Mouse (Mus musculus): Measurements from ENCODE around the gene Fgfr2. TPM values are rescaled to one million over a fixed set of nuclear protein-coding genes. Genes with fewer than 3 reads are reported as not detected.
A peak's percentile ranks its signal among the peaks of the same experiment; 100 is the strongest.
"Not testable (repeated sequence)": the region's sequence is repeated elsewhere in the genome, so short reads cannot be mapped to it uniquely, and the experiment has no call there.

The Fgfr2 gene
- polyA plus RNA-seq, 1 experiment from 2014 or later, result 169 TPM

DNA sequence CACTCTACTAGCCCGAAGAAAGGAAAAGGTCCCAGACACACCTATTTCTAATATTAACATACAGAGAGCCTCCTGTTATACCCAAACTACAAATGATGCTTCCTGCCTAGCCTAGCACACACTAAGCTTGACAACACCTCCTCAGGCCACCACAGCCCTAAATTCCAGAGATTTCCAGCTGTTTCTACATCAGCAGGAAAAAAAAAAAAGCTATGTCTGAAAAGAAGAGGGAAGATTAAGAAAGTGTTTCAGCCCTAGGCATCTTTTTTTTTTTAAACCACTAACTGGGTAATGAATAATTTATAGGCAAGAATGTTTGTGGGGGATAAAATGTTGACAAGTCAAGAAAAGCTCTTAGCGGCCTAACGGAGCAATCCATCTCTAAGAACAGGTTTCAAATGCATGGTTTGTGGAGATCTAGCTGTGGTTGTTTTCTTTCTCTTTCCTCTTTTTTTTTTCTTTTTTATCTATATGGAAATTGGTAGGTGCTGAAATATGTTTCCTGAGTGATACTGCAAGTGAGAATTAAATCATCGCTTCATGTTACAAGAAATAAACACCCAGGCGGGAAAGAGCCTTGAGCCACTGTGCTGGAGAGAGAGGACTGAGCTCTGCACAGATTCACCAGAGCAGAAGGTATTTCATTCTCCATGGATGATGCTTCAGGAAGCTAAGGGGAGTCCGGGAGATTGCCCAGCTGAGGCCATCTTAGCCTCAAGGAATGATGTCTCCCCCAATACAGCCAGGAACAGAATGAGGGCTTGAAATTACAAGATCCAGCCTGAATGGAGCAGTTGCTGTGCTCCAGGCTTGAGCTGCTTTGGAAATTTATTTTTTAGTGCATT is 673.0 kb downstream of the Fgfr2 start:
- WGBS, result 74% methylated on average over 6 of the region's 6 CpGs
- Histone ChIP-seq H3K4me1 (ENCODE audit: control insufficient read depth, insufficient read depth, low read length) (peaks cover 18% of the 10 kb centered on the region), H3K4me3 (ENCODE audit: low read depth, low read length) (no peak overlapping the region), H3K27ac (ENCODE audit: low read length) (peak overlapping the region; percentile 0; the same call in 1 of the 2 replicates), H3K9me3 (ENCODE audit: control insufficient read depth, low read depth, low read length) (no peaks in the 10 kb centered on the region; the same call in 1 of the 2 replicates), H3K36me3 (ENCODE audit: control insufficient read depth, insufficient read depth, low read length) (no peaks in the 10 kb centered on the region), H3K4me2 (replicated peaks; ENCODE audit: low read depth, low read length) (no peak overlapping the region), H3K9ac (replicated peaks; ENCODE audit: low read depth, low read length) (no peak overlapping the region), H3K27me3 (ENCODE audit: control insufficient read depth, insufficient read depth, low read length) (no peaks in the 10 kb centered on the region)
- no peak for ATAC-seq (ENCODE audit: insufficient number of reproducible peaks, insufficient read depth, low FRiP score, low read depth)

DNA sequence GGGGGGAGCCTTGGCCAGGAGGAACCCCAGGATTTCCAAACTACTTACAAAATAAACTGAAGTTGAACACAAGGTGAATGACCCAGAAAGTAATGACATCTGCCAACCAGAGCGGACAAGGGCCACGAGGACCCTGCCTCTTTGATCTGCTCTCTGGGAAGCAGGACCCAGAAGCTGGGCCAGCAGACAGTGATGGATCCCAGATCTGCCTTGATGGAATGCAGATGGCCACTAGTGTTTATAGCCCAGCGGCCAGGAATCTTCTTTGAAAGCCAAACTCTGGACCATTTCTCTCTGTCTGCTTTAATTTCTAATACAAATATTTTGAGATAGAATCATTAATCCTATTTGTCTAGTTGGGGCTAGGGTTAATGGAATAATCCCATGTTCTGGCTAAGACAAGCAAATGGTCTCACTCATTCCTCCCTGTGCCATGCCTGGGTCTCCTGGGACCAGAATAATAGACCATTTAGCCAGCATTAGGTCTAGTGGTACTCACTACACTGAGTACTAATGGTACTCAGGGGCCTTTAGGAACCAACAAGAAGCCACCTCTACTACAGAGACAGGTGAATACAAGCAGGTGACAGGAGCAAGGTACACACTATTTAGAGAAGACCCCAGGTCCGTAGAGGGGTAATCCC is 674.5 kb downstream of the Fgfr2 start:
- peak; percentile 63; the same call in 1 of the 2 replicates for ATAC-seq (ENCODE audit: insufficient number of reproducible peaks, insufficient read depth, low FRiP score, low read depth)
- H3K9ac ChIP-seq (replicated peaks; ENCODE audit: low read depth, low read length), result no peak overlapping the region
- H3K27ac ChIP-seq (ENCODE audit: low read length), result peak overlapping the region; percentile 29
- WGBS, result 34% methylated on average over 4 of the region's 4 CpGs
- H3K9me3 ChIP-seq (ENCODE audit: control insufficient read depth, low read depth, low read length), result no peaks in the 10 kb centered on the region; the same call in 1 of the 2 replicates
- no peak overlapping the region for H3K4me3 ChIP-seq (ENCODE audit: low read depth, low read length)
- no peak overlapping the region for H3K4me2 ChIP-seq (replicated peaks; ENCODE audit: low read depth, low read length)
- no peaks in the 10 kb centered on the region for H3K36me3 ChIP-seq (ENCODE audit: control insufficient read depth, insufficient read depth, low read length)
- H3K27me3 ChIP-seq (ENCODE audit: control insufficient read depth, insufficient read depth, low read length), result no peaks in the 10 kb centered on the region
- peaks cover 26% of the 10 kb centered on the region for H3K4me1 ChIP-seq (ENCODE audit: control insufficient read depth, insufficient read depth, low read length)

DNA sequence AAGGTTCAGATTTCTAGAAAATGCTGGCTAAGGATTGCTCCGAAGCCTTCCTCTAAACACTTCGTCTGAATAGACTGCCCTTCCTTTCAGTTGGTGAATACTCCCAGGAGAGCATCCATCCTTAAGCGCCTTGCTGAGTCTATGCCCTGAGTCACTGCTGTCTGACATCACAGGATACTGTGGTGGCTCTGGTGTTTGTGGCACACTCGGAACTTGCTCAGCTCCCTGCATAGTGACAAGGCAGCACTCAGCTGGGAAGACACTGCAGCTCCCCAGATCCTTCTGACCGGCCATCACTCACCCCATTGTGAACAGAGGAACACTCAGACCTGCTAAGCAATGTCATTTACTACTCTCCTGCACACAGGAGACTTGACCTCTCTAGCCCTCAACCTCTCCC is 675.6 kb downstream of the Fgfr2 start:
- Histone ChIP-seq H3K27ac (ENCODE audit: low read length) (no peak overlapping the region), H3K27me3 (ENCODE audit: control insufficient read depth, insufficient read depth, low read length) (no peaks in the 10 kb centered on the region), H3K4me3 (ENCODE audit: low read depth, low read length) (no peak overlapping the region), H3K4me1 (ENCODE audit: control insufficient read depth, insufficient read depth, low read length) (peaks cover 32% of the 10 kb centered on the region), H3K36me3 (ENCODE audit: control insufficient read depth, insufficient read depth, low read length) (no peaks in the 10 kb centered on the region), H3K4me2 (replicated peaks; ENCODE audit: low read depth, low read length) (no peak overlapping the region), H3K9me3 (ENCODE audit: control insufficient read depth, low read depth, low read length) (no peaks in the 10 kb centered on the region; the same call in 1 of the 2 replicates), H3K9ac (replicated peaks; ENCODE audit: low read depth, low read length) (no peak overlapping the region)
- WGBS, result 61% methylated on average over 5 of the region's 5 CpGs
- ATAC-seq (ENCODE audit: insufficient number of reproducible peaks, insufficient read depth, low FRiP score, low read depth), result no peak

DNA sequence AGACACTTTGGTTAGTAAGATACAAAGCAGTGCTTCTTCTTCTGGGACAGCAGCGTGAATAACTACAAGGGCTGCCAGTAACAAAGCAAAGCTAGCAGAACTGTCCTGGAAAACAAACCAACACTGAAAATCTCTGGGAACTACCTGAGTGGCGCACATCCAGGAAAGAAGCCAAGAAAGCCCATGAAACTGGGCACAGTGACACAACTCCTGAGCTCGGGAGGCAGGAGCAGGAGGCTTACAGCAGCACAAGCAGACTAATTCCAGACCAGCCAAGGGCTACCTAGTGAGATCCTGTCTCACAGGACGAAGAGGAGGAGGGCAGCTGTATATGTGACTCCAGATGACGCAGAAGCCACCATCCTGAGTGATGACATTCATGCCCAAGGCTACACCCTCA is 676.3 kb downstream of the Fgfr2 start:
- H3K4me3 ChIP-seq (ENCODE audit: low read depth, low read length), result no peak overlapping the region
- no peak for ATAC-seq (ENCODE audit: insufficient number of reproducible peaks, insufficient read depth, low FRiP score, low read depth)
- H3K4me2 ChIP-seq (replicated peaks; ENCODE audit: low read depth, low read length), result no peak overlapping the region
- no peak overlapping the region for H3K9ac ChIP-seq (replicated peaks; ENCODE audit: low read depth, low read length)
- H3K27me3 ChIP-seq (ENCODE audit: control insufficient read depth, insufficient read depth, low read length), result no peaks in the 10 kb centered on the region
- 71% methylated on average over 5 of the region's 5 CpGs for WGBS
- H3K36me3 ChIP-seq (ENCODE audit: control insufficient read depth, insufficient read depth, low read length), result no peaks in the 10 kb centered on the region
- H3K27ac ChIP-seq (ENCODE audit: low read length), result no peak overlapping the region
- peaks cover 32% of the 10 kb centered on the region for H3K4me1 ChIP-seq (ENCODE audit: control insufficient read depth, insufficient read depth, low read length)
- H3K9me3 ChIP-seq (ENCODE audit: control insufficient read depth, low read depth, low read length), result no peaks in the 10 kb centered on the region; the same call in 1 of the 2 replicates

DNA sequence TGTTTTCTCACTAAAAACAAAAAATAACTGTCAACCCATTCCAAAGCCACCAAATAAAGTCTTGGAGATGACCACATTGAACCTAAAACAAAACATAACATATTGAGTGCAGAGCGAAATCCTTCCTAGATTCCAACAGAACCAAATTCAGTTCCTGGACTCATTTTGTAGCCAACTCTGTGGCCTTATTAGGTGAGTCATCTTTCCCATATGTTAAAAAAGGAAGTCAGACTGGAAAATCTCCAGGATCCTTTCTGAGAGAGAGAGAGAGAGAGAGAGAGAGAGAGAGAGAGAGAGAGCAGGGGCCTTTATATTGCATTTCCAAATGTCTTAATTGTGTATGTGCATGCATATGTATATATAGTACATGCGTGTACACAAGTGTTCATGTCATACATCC is 678.9 kb downstream of the Fgfr2 start:
- 69% methylated on average over 2 of the region's 2 CpGs for WGBS
- no peak for ATAC-seq (ENCODE audit: insufficient number of reproducible peaks, insufficient read depth, low FRiP score, low read depth)
- Histone ChIP-seq H3K36me3 (ENCODE audit: control insufficient read depth, insufficient read depth, low read length) (no peaks in the 10 kb centered on the region), H3K27ac (ENCODE audit: low read length) (peak overlapping the region; percentile 82), H3K4me2 (replicated peaks; ENCODE audit: low read depth, low read length) (no peak overlapping the region), H3K4me3 (ENCODE audit: low read depth, low read length) (no peak overlapping the region), H3K9me3 (ENCODE audit: control insufficient read depth, low read depth, low read length) (no peaks in the 10 kb centered on the region), H3K9ac (replicated peaks; ENCODE audit: low read depth, low read length) (no peak overlapping the region), H3K4me1 (ENCODE audit: control insufficient read depth, insufficient read depth, low read length) (peaks cover 27% of the 10 kb centered on the region), H3K27me3 (ENCODE audit: control insufficient read depth, insufficient read depth, low read length) (no peaks in the 10 kb centered on the region)

DNA sequence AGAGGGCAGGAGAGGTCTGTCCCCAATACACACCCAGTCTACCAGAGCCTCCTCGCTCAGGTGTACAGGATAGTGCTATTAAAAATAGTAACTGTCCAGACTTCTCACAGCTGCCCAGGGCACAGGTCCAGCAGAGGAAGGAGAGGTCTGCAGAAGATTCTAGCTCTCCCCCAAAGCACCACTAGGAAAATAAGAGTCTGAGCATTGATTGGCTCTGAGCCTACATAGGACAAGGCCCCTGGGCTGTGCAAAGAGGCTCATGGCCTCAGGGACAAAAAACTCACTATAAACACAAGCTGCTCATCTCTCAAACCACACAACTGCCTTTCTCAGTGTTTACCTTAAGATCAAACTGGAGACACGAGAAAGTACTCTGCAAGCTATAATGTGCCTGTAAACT is 679.4 kb downstream of the Fgfr2 start:
- ATAC-seq (ENCODE audit: insufficient number of reproducible peaks, insufficient read depth, low FRiP score, low read depth), result peak; percentile 35; the same call in 1 of the 2 replicates
- Histone ChIP-seq H3K9me3 (ENCODE audit: control insufficient read depth, low read depth, low read length) (no peaks in the 10 kb centered on the region), H3K27me3 (ENCODE audit: control insufficient read depth, insufficient read depth, low read length) (no peaks in the 10 kb centered on the region), H3K36me3 (ENCODE audit: control insufficient read depth, insufficient read depth, low read length) (no peaks in the 10 kb centered on the region), H3K4me1 (ENCODE audit: control insufficient read depth, insufficient read depth, low read length) (peaks cover 23% of the 10 kb centered on the region), H3K9ac (replicated peaks; ENCODE audit: low read depth, low read length) (no peak overlapping the region), H3K27ac (ENCODE audit: low read length) (peak overlapping the region; percentile 82), H3K4me2 (replicated peaks; ENCODE audit: low read depth, low read length) (no peak overlapping the region), H3K4me3 (ENCODE audit: low read depth, low read length) (no peak overlapping the region)
- 21% methylated on average over 2 of the region's 2 CpGs for WGBS

DNA sequence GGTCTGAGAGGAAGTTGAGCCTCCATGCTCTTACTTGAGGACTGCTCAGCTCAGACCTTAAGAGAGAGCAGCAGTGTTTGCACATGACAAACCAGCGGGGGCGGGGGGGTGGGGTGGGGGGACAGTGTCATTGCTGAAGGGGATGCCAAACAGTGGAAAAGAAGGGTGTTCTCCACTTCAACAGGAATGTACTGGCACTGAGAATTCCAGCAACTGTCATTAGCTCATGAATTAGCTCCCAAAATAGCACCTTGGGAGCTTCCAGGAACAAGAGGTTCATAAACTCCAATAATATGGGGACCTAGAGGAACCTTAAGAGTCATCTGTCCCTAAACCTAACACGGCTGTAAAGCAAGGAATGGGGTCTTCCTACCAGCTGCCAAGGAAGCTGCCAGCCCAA is 680.0 kb downstream of the Fgfr2 start:
- H3K36me3 ChIP-seq (ENCODE audit: control insufficient read depth, insufficient read depth, low read length), result no peaks in the 10 kb centered on the region
- H3K4me1 ChIP-seq (ENCODE audit: control insufficient read depth, insufficient read depth, low read length), result peaks cover 22% of the 10 kb centered on the region
- H3K9me3 ChIP-seq (ENCODE audit: control insufficient read depth, low read depth, low read length), result no peaks in the 10 kb centered on the region
- peak overlapping the region; percentile 82 for H3K27ac ChIP-seq (ENCODE audit: low read length)
- H3K27me3 ChIP-seq (ENCODE audit: control insufficient read depth, insufficient read depth, low read length), result no peaks in the 10 kb centered on the region
- no peak overlapping the region for H3K4me2 ChIP-seq (replicated peaks; ENCODE audit: low read depth, low read length)
- H3K4me3 ChIP-seq (ENCODE audit: low read depth, low read length), result no peak overlapping the region
- no peak for ATAC-seq (ENCODE audit: insufficient number of reproducible peaks, insufficient read depth, low FRiP score, low read depth)
- no peak overlapping the region for H3K9ac ChIP-seq (replicated peaks; ENCODE audit: low read depth, low read length)
- 80% methylated on average over 3 of the region's 3 CpGs for WGBS

DNA sequence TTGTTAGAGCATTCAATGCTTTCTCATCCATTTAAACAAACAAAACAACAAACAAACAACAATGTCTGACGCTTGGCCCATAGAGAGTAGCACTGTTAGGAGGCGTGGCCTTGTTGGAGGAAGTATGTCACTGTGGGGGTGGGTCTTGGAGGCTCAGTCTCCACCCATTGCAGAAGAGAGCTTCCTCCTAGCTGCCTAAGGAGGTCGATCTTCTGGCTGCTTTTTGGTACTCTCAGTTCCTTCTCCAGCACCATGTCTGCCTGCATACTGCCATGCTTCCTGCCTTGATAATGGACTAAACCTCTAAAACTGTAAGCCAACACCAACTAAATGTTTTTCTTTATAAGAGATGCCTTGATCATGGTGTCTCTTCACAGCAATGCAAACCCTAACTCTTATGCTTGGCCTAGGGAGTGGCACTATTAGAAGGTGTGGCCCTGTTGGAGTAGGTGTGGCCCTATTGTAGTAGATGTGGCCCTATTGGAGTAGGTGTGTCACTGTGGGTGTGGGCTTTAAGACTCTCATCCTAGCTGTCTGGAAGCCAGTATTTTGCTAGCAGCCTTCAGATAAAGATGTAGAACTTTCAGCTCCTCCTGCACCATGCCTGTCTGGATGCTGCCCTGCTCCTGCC is 680.9 kb downstream of the Fgfr2 start:
- H3K36me3 ChIP-seq (ENCODE audit: control insufficient read depth, insufficient read depth, low read length); H3K27ac ChIP-seq (ENCODE audit: low read length); H3K27me3 ChIP-seq (ENCODE audit: control insufficient read depth, insufficient read depth, low read length); H3K9me3 ChIP-seq (ENCODE audit: control insufficient read depth, low read depth, low read length); H3K4me2 ChIP-seq (replicated peaks; ENCODE audit: low read depth, low read length); H3K9ac ChIP-seq (replicated peaks; ENCODE audit: low read depth, low read length); ATAC-seq (ENCODE audit: insufficient number of reproducible peaks, insufficient read depth, low FRiP score, low read depth); H3K4me3 ChIP-seq (ENCODE audit: low read depth, low read length): not testable (repeated sequence)
- WGBS, result 94% methylated on average over 3 of the region's 3 CpGs
- peaks cover 14% of the 10 kb centered on the region for H3K4me1 ChIP-seq (ENCODE audit: control insufficient read depth, insufficient read depth, low read length)

Measured in stomach, embryonic 14.5 days (tissue).